Mouse (Mus musculus): Measurements from ENCODE around the gene Herc1.

- TF ChIP-seq CTCF (IDR thresholded peaks at IDR 0.05; ENCODE audit: extremely low read depth, insufficient read depth, insufficient read length, insufficient replicate concordance) = no peak
- TF ChIP-seq POLR2A (IDR thresholded peaks at IDR 0.05; ENCODE audit: low read depth, low read length) = no peak
Observed at GRCm38 (mm10) chr9:66440007-66440406, 89.8 kb downstream of the Herc1 start.
